Mouse (Mus musculus) hindbrain, embryonic 14.5 days (tissue): Measurements from ENCODE around the gene Fbxl17. TPM values are rescaled to one million over a fixed set of nuclear protein-coding genes. Genes with fewer than 3 reads are reported as not detected.

Source experiments
- ATAC-seq: fragments of 200-750 bp; cut with Nextera tagmentation; 2 replicates; pipeline ENCODE4 v1.8.0; 2017; ENCODE audit warnings: moderate number of reproducible peaks, mild to moderate bottlenecking, moderate TSS enrichment, moderate library complexity; ENCODE audit not compliant: low FRiP score
- DNase-seq: peaks from one replicate; pipeline ENCODE4 v3.0.0-alpha.2; 2015; ENCODE audit warnings: low spot score
- H3K27ac ChIP-seq: fragments of 300-500 bp; sonication (generic); 2 replicates; pipeline ENCODE4 v1.5.1; 2014; ENCODE audit warnings: mild to moderate bottlenecking, moderate library complexity
- H3K27me3 ChIP-seq: fragments of 300-500 bp; sonication (generic); 2 replicates; pipeline ENCODE4 v1.6.1; 2014; ENCODE audit warnings: mild to moderate bottlenecking, low read length, mixed read lengths; ENCODE audit not compliant: control insufficient read depth, insufficient read depth
- H3K36me3 ChIP-seq: fragments of 300-500 bp; sonication (generic); replicated peaks from 2 replicates; pipeline ENCODE4 v1.6.1; 2014; ENCODE audit not compliant: control insufficient read depth, insufficient read depth
- H3K4me1 ChIP-seq: fragments of 300-500 bp; sonication (generic); replicated peaks from 2 replicates; pipeline ENCODE4 v1.6.1; 2014; ENCODE audit warnings: antibody characterized with exemption, low read length, mixed read lengths; ENCODE audit not compliant: control insufficient read depth, insufficient read depth
- H3K4me2 ChIP-seq: fragments of 300-500 bp; sonication (generic); replicated peaks from 2 replicates; pipeline ENCODE4 v1.6.1; 2014; ENCODE audit warnings: mild to moderate bottlenecking, moderate library complexity
- H3K4me3 ChIP-seq: fragments of 300-500 bp; sonication (generic); replicated peaks from 2 replicates; pipeline ENCODE4 v1.5.1; 2014; ENCODE audit warnings: mild to moderate bottlenecking, low read length
- H3K9ac ChIP-seq: fragments of 300-500 bp; sonication (generic); 2 replicates; pipeline ENCODE4 v1.6.1; 2014
- H3K9me3 ChIP-seq: fragments of 300-500 bp; sonication (generic); 2 replicates; pipeline ENCODE4 v1.6.1; 2016; ENCODE audit warnings: low read length; ENCODE audit not compliant: control insufficient read depth
- WGBS: fragments of 180-500 bp; shearing (Covaris S2); extraction: QIAGEN DNeasy Blood & Tissue Kit; methylation state at CpG from one replicate; pipeline ENCODE4 v1.1.7; 2014; 5-methylcytosine and 5-hydroxymethylcytosine counted together
- polyA plus RNA-seq: library from polyadenylated mRNA; unstranded; fragments of >200 nt; fragmentation: Nextera tagmentation; extraction: Ambion mirVana; gene quantifications from 2 replicates; pipeline ENCODE4 v1.2.1, GENCODE M21; 2014

Gene Fbxl17
- polyA plus RNA-seq, 1 experiment from 2014 or later: 14.5 TPM

GRCm38 (mm10) chr17:63212018-63212417 is 287.8 kb downstream of the Fbxl17 start:
- no peak overlapping the region for H3K9ac ChIP-seq
- ATAC-seq (no peak), DNase-seq (no peak)
- H3K4me1 ChIP-seq: no peaks in the 10 kb centered on the region
- H3K27ac ChIP-seq: no peak overlapping the region
- H3K9me3 ChIP-seq: 0 out of 2 replicates have a peak, but pooled peaks cover 4% of the 10 kb centered on the region
- no peak overlapping the region for H3K4me3 ChIP-seq
- H3K4me2 ChIP-seq: no peak overlapping the region
- no peaks in the 10 kb centered on the region for H3K27me3 ChIP-seq
- H3K36me3 ChIP-seq: no peaks in the 10 kb centered on the region
- 90% methylated on average over 4 of the region's 4 CpGs for WGBS

- H3K4me3 ChIP-seq: no peak overlapping the region
- H3K4me2 ChIP-seq: no peak overlapping the region
- no peaks in the 10 kb centered on the region for H3K36me3 ChIP-seq
- H3K9ac ChIP-seq: no peak overlapping the region
- no peaks in the 10 kb centered on the region; the same call in 1 of the 2 replicates for H3K4me1 ChIP-seq
- no peak for DNase-seq
- WGBS: 88% methylated on average over 6 of the region's 6 CpGs
- H3K27ac ChIP-seq: no peak overlapping the region
- ATAC-seq: no peak
- H3K9me3 ChIP-seq: no peaks in the 10 kb centered on the region
- H3K27me3 ChIP-seq: no peaks in the 10 kb centered on the region
Measured at GRCm38 (mm10) chr17:63209151-63209550, 290.7 kb downstream of the Fbxl17 start.

- Histone ChIP-seq H3K27me3 (no peaks in the 10 kb centered on the region), H3K27ac (no peak overlapping the region), H3K9ac (no peak overlapping the region), H3K36me3 (no peaks in the 10 kb centered on the region), H3K4me2 (no peak overlapping the region), H3K4me3 (no peak overlapping the region), H3K9me3 (no peaks in the 10 kb centered on the region), H3K4me1 (no peaks in the 10 kb centered on the region; the same call in 1 of the 2 replicates)
- ATAC-seq: no peak
- DNase-seq: no peak
- WGBS: 84% methylated on average over 4 of the region's 4 CpGs
Measured at GRCm38 (mm10) chr17:63208346-63208745, 291.5 kb downstream of the Fbxl17 start.

GRCm38 (mm10) chr17:63207714-63208113 is 292.1 kb downstream of the Fbxl17 start:
- no peaks in the 10 kb centered on the region for H3K27me3 ChIP-seq
- no peak overlapping the region for H3K27ac ChIP-seq
- DNase-seq: no peak
- no peaks in the 10 kb centered on the region; the same call in 1 of the 2 replicates for H3K4me1 ChIP-seq
- no peak for ATAC-seq
- no peaks in the 10 kb centered on the region for H3K36me3 ChIP-seq
- H3K4me3 ChIP-seq: no peak overlapping the region
- H3K4me2 ChIP-seq: no peak overlapping the region
- 92% methylated on average over 9 of the region's 9 CpGs for WGBS
- no peaks in the 10 kb centered on the region for H3K9me3 ChIP-seq
- H3K9ac ChIP-seq: no peak overlapping the region

- no peak for ATAC-seq
- Histone ChIP-seq H3K4me3 (no peak overlapping the region), H3K4me1 (no peaks in the 10 kb centered on the region; the same call in 1 of the 2 replicates), H3K4me2 (no peak overlapping the region), H3K9ac (no peak overlapping the region), H3K27ac (no peak overlapping the region), H3K27me3 (no peaks in the 10 kb centered on the region), H3K9me3 (no peaks in the 10 kb centered on the region), H3K36me3 (no peaks in the 10 kb centered on the region)
- WGBS: 88% methylated on average over 5 of the region's 5 CpGs
- DNase-seq: no peak
Measured at GRCm38 (mm10) chr17:63205316-63205715, 294.5 kb downstream of the Fbxl17 start.

- Histone ChIP-seq H3K4me1 (no peaks in the 10 kb centered on the region; the same call in 1 of the 2 replicates), H3K4me3 (no peak overlapping the region), H3K9ac (no peak overlapping the region), H3K36me3 (no peaks in the 10 kb centered on the region), H3K9me3 (no peaks in the 10 kb centered on the region), H3K27me3 (no peaks in the 10 kb centered on the region), H3K27ac (no peak overlapping the region), H3K4me2 (no peak overlapping the region)
- WGBS: 89% methylated on average over 8 of the region's 8 CpGs
- ATAC-seq (no peak), DNase-seq (no peak)
Measured at GRCm38 (mm10) chr17:63203582-63204190, 296.1 kb downstream of the Fbxl17 start.

GRCm38 (mm10) chr17:63198703-63199102 is 301.1 kb downstream of the Fbxl17 start:
- no peak overlapping the region for H3K4me2 ChIP-seq
- no peak overlapping the region for H3K27ac ChIP-seq
- no peak overlapping the region for H3K4me3 ChIP-seq
- 94% methylated on average over 1 of the region's 1 CpGs for WGBS
- no peaks in the 10 kb centered on the region for H3K4me1 ChIP-seq
- DNase-seq (no peak), ATAC-seq (no peak)
- no peak overlapping the region for H3K9ac ChIP-seq
- no peaks in the 10 kb centered on the region for H3K27me3 ChIP-seq
- no peaks in the 10 kb centered on the region for H3K9me3 ChIP-seq
- no peaks in the 10 kb centered on the region for H3K36me3 ChIP-seq

GRCm38 (mm10) chr17:63195496-63195895 is 304.3 kb downstream of the Fbxl17 start:
- Histone ChIP-seq H3K9ac (no peak overlapping the region), H3K9me3 (no peaks in the 10 kb centered on the region), H3K36me3 (no peaks in the 10 kb centered on the region), H3K4me1 (0 out of 2 replicates have a peak, but pooled peaks cover 5% of the 10 kb centered on the region), H3K4me3 (no peak overlapping the region), H3K27ac (no peak overlapping the region), H3K27me3 (no peaks in the 10 kb centered on the region), H3K4me2 (no peak overlapping the region)
- DNase-seq: no peak
- ATAC-seq: no peak
- WGBS: 95% methylated on average over 2 of the region's 2 CpGs

- no peak for DNase-seq
- 74% methylated on average over 7 of the region's 7 CpGs for WGBS
- H3K27me3 ChIP-seq: no peaks in the 10 kb centered on the region
- H3K9me3 ChIP-seq: no peaks in the 10 kb centered on the region
- no peak for ATAC-seq
- no peak overlapping the region for H3K4me3 ChIP-seq
- no peak overlapping the region for H3K9ac ChIP-seq
- no peak overlapping the region for H3K4me2 ChIP-seq
- H3K27ac ChIP-seq: no peak overlapping the region
- 0 out of 2 replicates have a peak, but pooled peaks cover 5% of the 10 kb centered on the region for H3K4me1 ChIP-seq
- H3K36me3 ChIP-seq: no peaks in the 10 kb centered on the region
Measured at GRCm38 (mm10) chr17:63193196-63193595, 306.6 kb downstream of the Fbxl17 start.
